Comparison of ENCODE assay signal across 8 mouse cellular contexts in the genomic region with DNA sequence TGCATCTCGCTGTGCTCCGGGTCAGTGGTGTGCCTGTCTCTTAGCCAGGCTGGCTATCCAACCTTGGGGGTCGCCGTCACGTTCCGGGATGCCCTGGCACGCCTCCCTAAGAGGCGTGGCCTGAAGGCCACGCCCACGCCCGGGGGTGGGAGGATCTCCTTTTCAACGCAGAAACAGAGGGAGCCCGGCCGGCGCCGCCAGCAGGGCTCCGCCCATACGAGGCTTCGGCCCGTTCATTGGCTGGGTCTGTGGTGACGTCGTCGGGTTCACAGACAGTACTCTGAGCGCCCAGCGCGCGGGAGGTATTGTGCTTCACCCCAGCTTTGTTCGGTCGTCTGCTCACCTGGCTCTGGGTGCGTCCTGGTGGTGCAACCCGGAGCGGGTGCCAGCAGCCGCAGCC. TPM values are rescaled to one million over a fixed set of nuclear protein-coding genes. Genes with fewer than 3 reads are reported as not detected.
DNase-seq lines count a peak whose midpoint lies in the region; ATAC-seq and TF ChIP-seq lines count a peak whose summit lies in the region.

A gene (plus strand): TSS at position 236 of the 400 bp plus-strand sequence.

- H3K4me3 ChIP-seq in bone marrow macrophage, adult 2 months (ENCODE audit: insufficient read depth, low read length), result peak within 1 kb of the TSS; percentile 78
- peak within 1 kb of the TSS; percentile 57 for H3K4me3 ChIP-seq in embryonic fibroblast, embryonic 13.5 days (ENCODE audit: insufficient read depth, low read length)
- peak within 1 kb of the TSS; percentile 61 for H3K4me3 ChIP-seq in kidney, embryonic 14.5 days (ENCODE audit: low read length)
- H3K4me3 ChIP-seq in limb, embryonic 15.5 days, result peak within 1 kb of the TSS; percentile 92

- peaks cover 10% of the 10 kb centered on the region for H3K36me3 ChIP-seq in kidney, embryonic 14.5 days (ENCODE audit: control insufficient read depth, insufficient read depth, low read length)
- H3K36me3 ChIP-seq in limb, embryonic 15.5 days, result peaks cover 9% of the 10 kb centered on the region

- peaks cover 32% of the 10 kb centered on the region for H3K4me1 ChIP-seq in bone marrow macrophage, adult 2 months (ENCODE audit: control insufficient read depth, insufficient read depth, low read length)
- peaks cover 12% of the 10 kb centered on the region for H3K4me1 ChIP-seq in embryonic fibroblast, embryonic 13.5 days (ENCODE audit: control insufficient read depth, insufficient read depth, low read length)
- H3K4me1 ChIP-seq in kidney, embryonic 14.5 days (ENCODE audit: control insufficient read depth, insufficient read depth, low read length), result peaks cover 17% of the 10 kb centered on the region; the same call in 1 of the 2 replicates
- peaks cover 23% of the 10 kb centered on the region for H3K4me1 ChIP-seq in limb, embryonic 15.5 days

- peak within 1 kb of the TSS; percentile 93 for H3K27ac ChIP-seq in bone marrow macrophage, adult 2 months (ENCODE audit: insufficient read depth, low read depth, low read length)
- peak within 1 kb of the TSS; percentile 66 for H3K27ac ChIP-seq in embryonic fibroblast, embryonic 13.5 days (ENCODE audit: insufficient read depth, low read length)
- peak within 1 kb of the TSS; percentile 96 for H3K27ac ChIP-seq in kidney, embryonic 14.5 days (ENCODE audit: low read depth, low read length)
- peak within 1 kb of the TSS; percentile 89 for H3K27ac ChIP-seq in limb, embryonic 15.5 days

- no peaks in the 10 kb centered on the region for H3K9me3 ChIP-seq in kidney, embryonic 14.5 days (ENCODE audit: control insufficient read depth, low read length)
- no peaks in the 10 kb centered on the region for H3K9me3 ChIP-seq in limb, embryonic 15.5 days

- peak; percentile 99 for ATAC-seq in kidney, embryonic 14.5 days (ENCODE audit: low FRiP score, low TSS enrichment)
- ATAC-seq in limb, embryonic 15.5 days (ENCODE audit: insufficient number of reproducible peaks, low FRiP score, low TSS enrichment, low read depth), result peak; percentile 94

- H3K27me3 ChIP-seq in kidney, embryonic 14.5 days (ENCODE audit: control insufficient read depth, insufficient read depth, low read length), result no peaks in the 10 kb centered on the region
- H3K27me3 ChIP-seq in limb, embryonic 15.5 days, result no peaks in the 10 kb centered on the region

- DNase-seq in A20 (ENCODE audit: low read depth, low spot score), result peak; percentile 97
- DNase-seq in heart, adult 9 months (ENCODE audit: low spot score in 2 of 2), result peak; percentile 94
- peak; percentile 77 to 89 for DNase-seq in monocyte, adult 2 months (ENCODE audit: low read depth in 1 of 2, low spot score in 2 of 2)
- DNase-seq in spleen, postnatal 36 days (ENCODE audit: low spot score in 2 of 2), result peak; percentile 95

- TF ChIP-seq POLR2A in bone marrow macrophage, adult 2 months (IDR thresholded peaks at IDR 0.05; ENCODE audit: borderline replicate concordance, low read depth, low read length), result no peak
- TF ChIP-seq POLR2A in embryonic fibroblast, embryonic 13.5 days (IDR thresholded peaks at IDR 0.05; ENCODE audit: low read depth, low read length), result peak; percentile 60

- TF ChIP-seq CTCF in bone marrow macrophage, adult 2 months (IDR thresholded peaks at IDR 0.05; ENCODE audit: low read depth, low read length), result no peak
- no peak for TF ChIP-seq CTCF in embryonic fibroblast, embryonic 13.5 days (IDR thresholded peaks at IDR 0.05; ENCODE audit: borderline replicate concordance, insufficient read depth, low read length)

- WGBS in kidney, embryonic 14.5 days, result under 1% methylated on average over 32 of the region's 33 CpGs
- 0% methylated on average over 33 of the region's 33 CpGs for WGBS in limb, embryonic 15.5 days

- H3K4me2 ChIP-seq in kidney, embryonic 14.5 days (replicated peaks; ENCODE audit: low read depth, low read length), result peak within 1 kb of the TSS; percentile 65
- peak within 1 kb of the TSS; percentile 88 for H3K4me2 ChIP-seq in limb, embryonic 15.5 days

- peak within 1 kb of the TSS; percentile 84 for H3K9ac ChIP-seq in kidney, embryonic 14.5 days (ENCODE audit: low read depth, low read length)
- H3K9ac ChIP-seq in limb, embryonic 15.5 days, result peak within 1 kb of the TSS; percentile 71

RNA-seq across cellular contexts. Expression of the gene that starts here (rescaled TPM):
- 100 and 103 TPM in 2 replicates for polyA plus RNA-seq in bone marrow macrophage, adult 2 months (2012; ENCODE audit: insufficient read depth, insufficient read length, missing spikeins)
- 13.2 and 19.5 TPM in 2 replicates for polyA plus RNA-seq in embryonic fibroblast, embryonic 13.5 days (2011; ENCODE audit: insufficient read length, low read depth, missing spikeins)
- polyA plus RNA-seq in kidney, embryonic 14.5 days (2014; fragmentation: Nextera tagmentation; extraction: Ambion mirVana), result 18.3 and 22.9 TPM in 2 replicates
- polyA plus RNA-seq in limb, embryonic 15.5 days (2015; fragmentation: Nextera tagmentation; extraction: Ambion mirVana), result 25.5 and 27.2 TPM in 2 replicates

Comparison
In these comparisons a context has a peak if more than half of its experiments do, and no peak if none do; other contexts are left out.
1. Peak in every context shown above with its lines: DNase-seq, ATAC-seq, H3K4me3 ChIP-seq and H3K27ac ChIP-seq.